ENCODE assay signal across 24 mouse cellular contexts in the genomic region with DNA sequence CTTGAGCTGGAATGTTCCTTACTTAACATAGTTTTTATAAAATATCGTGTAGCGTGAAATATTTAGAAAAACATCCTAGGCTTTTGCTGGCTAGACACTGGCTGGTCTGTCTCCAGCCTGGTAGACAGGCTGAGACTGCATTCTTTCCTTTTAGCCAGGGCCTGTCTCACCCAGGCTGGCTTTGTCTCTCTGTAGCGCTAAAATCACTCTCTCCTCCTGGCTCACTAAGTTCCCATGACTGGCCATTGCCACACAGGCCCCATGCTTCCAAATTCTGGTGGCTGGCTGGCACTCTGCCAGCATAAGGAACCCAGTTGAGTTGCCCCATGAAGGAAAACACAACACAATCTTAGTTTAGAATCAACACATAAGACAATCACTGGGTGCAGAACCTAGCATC.
A peak's percentile ranks its signal among the peaks of the same experiment; 100 is the strongest.
DNase-seq lines count a peak whose midpoint lies in the region; ATAC-seq lines count a peak whose summit lies in the region.
"Had no signal": no experiment of that assay in that cellular context is flagged by ENCODE, and none has a peak within 500 bp of the region (broad histone marks: within the 10 kb centered on the region; RNA-seq: fewer than 3 reads in every experiment).

No protein-coding gene starts in this region.

- H3K36me3 ChIP-seq in hindbrain, embryonic 11.5 days (ENCODE audit: control insufficient read depth, insufficient read depth, low read length) = no peaks in the 10 kb centered on the region
- H3K36me3 ChIP-seq in hindbrain, embryonic 16.5 days (ENCODE audit: control insufficient read depth, insufficient read depth, low read length) = no peaks in the 10 kb centered on the region
- H3K36me3 ChIP-seq: embryonic facial prominence, embryonic 15.5 days; heart, embryonic 13.5 days; limb, embryonic 10.5 days had no signal

- peak; percentile 45; the same call in 1 of the 2 replicates for ATAC-seq in hindbrain, embryonic 11.5 days (ENCODE audit: low FRiP score)
- ATAC-seq in hindbrain, embryonic 16.5 days = no peak
- ATAC-seq: liver, postnatal 0 days; midbrain, embryonic 16.5 days; Patski had no signal

- no peak overlapping the region for H3K4me2 ChIP-seq in hindbrain, embryonic 11.5 days (replicated peaks; ENCODE audit: low read depth, low read length)
- no peak overlapping the region for H3K4me2 ChIP-seq in hindbrain, embryonic 16.5 days (ENCODE audit: low read length)
- H3K4me2 ChIP-seq: embryonic facial prominence, embryonic 15.5 days; heart, embryonic 13.5 days had no signal

- peak; percentile 1 for DNase-seq in adrenal gland, postnatal 10 days
- DNase-seq in adrenal gland, adult (ENCODE audit: inconsistent age in 2 of 2, low spot score in 1 of 2) = no peak
- DNase-seq in hindbrain, embryonic 11.5 days (ENCODE audit: low spot score) = no peak
- peak; percentile 4 for DNase-seq in retina, postnatal 1 day
- no peak for DNase-seq in retina, embryonic 14.5 days (ENCODE audit: low spot score)
- DNase-seq in ovary, postnatal 10 days (ENCODE audit: low spot score) = no peak
- no peak for DNase-seq in thymus, postnatal 14 days
- DNase-seq: adrenal gland, postnatal 14 days; cerebellum, adult 11-12 months; gastrocnemius, adult 2 months; heart, adult 11 months; kidney, adult 18-20 months; kidney, postnatal 14 days; liver, postnatal 0 days; lung, postnatal 10 days; right cerebral cortex, adult 18-20 months had no signal

- no peak overlapping the region for H3K27ac ChIP-seq in hindbrain, embryonic 11.5 days (ENCODE audit: low read depth, low read length)
- no peak overlapping the region for H3K27ac ChIP-seq in hindbrain, embryonic 16.5 days (ENCODE audit: low read depth, low read length)
- H3K27ac ChIP-seq: embryonic facial prominence, embryonic 15.5 days; gastrocnemius, adult 2 months; heart, embryonic 13.5 days; left cerebral cortex, adult 2 months; limb, embryonic 10.5 days; stomach, postnatal 0 days had no signal

- no peaks in the 10 kb centered on the region for H3K9me3 ChIP-seq in hindbrain, embryonic 11.5 days (ENCODE audit: control insufficient read depth, low read length)
- no peaks in the 10 kb centered on the region for H3K9me3 ChIP-seq in hindbrain, embryonic 16.5 days (ENCODE audit: control insufficient read depth, low read length)
- H3K9me3 ChIP-seq: embryonic facial prominence, embryonic 15.5 days; heart, embryonic 13.5 days; limb, embryonic 10.5 days had no signal

- WGBS in hindbrain, embryonic 11.5 days = 74% methylated on average over 3 of the region's 3 CpGs
- WGBS in hindbrain, embryonic 16.5 days = 55% methylated on average over 3 of the region's 3 CpGs

- no peaks in the 10 kb centered on the region for H3K27me3 ChIP-seq in hindbrain, embryonic 11.5 days (ENCODE audit: control insufficient read depth, insufficient read depth, low read length)
- H3K27me3 ChIP-seq in hindbrain, embryonic 16.5 days (replicated peaks; ENCODE audit: control insufficient read depth, insufficient read depth, low read length) = no peaks in the 10 kb centered on the region
- H3K27me3 ChIP-seq: embryonic facial prominence, embryonic 15.5 days; heart, embryonic 13.5 days; Patski had no signal

- H3K9ac ChIP-seq in hindbrain, embryonic 11.5 days (ENCODE audit: low read depth, low read length) = no peak overlapping the region
- H3K9ac ChIP-seq in hindbrain, embryonic 16.5 days (ENCODE audit: low read depth, low read length) = no peak overlapping the region
- H3K9ac ChIP-seq: embryonic facial prominence, embryonic 15.5 days; heart, embryonic 13.5 days; liver, postnatal 0 days had no signal

- no peaks in the 10 kb centered on the region for H3K4me1 ChIP-seq in hindbrain, embryonic 11.5 days (replicated peaks; ENCODE audit: control insufficient read depth, insufficient read depth, low read length)
- no peaks in the 10 kb centered on the region for H3K4me1 ChIP-seq in hindbrain, embryonic 16.5 days (ENCODE audit: control insufficient read depth, insufficient read depth, low read depth, low read length)
- H3K4me1 ChIP-seq: embryonic facial prominence, embryonic 15.5 days; heart, embryonic 13.5 days; limb, embryonic 10.5 days had no signal

- H3K4me3 ChIP-seq in hindbrain, embryonic 11.5 days (ENCODE audit: low read depth, low read length) = no peak overlapping the region
- no peak overlapping the region for H3K4me3 ChIP-seq in hindbrain, embryonic 16.5 days (ENCODE audit: low read length)
- H3K4me3 ChIP-seq: embryonic facial prominence, embryonic 15.5 days; gastrocnemius, adult 2 months; heart, embryonic 13.5 days; left cerebral cortex, adult 2 months; limb, embryonic 10.5 days had no signal

Comparison
In these comparisons a context has a peak if more than half of its experiments do, and no peak if none do; other contexts are left out.
1. DNase-seq: peak in adrenal gland, postnatal 10 days (single experiment) and retina, postnatal 1 day (single experiment); none in adrenal gland, adult (0 of 2), hindbrain, embryonic 11.5 days (single experiment), retina, embryonic 14.5 days (single experiment), ovary, postnatal 10 days (single experiment) and thymus, postnatal 14 days (single experiment).